Mouse (Mus musculus): Measurements from ENCODE around the gene Prm1. TPM values are rescaled to one million over a fixed set of nuclear protein-coding genes. Genes with fewer than 3 reads are reported as not detected.

Gene Prm1
- total and polyA plus RNA-seq, 3 experiments, result not detected

DNA sequence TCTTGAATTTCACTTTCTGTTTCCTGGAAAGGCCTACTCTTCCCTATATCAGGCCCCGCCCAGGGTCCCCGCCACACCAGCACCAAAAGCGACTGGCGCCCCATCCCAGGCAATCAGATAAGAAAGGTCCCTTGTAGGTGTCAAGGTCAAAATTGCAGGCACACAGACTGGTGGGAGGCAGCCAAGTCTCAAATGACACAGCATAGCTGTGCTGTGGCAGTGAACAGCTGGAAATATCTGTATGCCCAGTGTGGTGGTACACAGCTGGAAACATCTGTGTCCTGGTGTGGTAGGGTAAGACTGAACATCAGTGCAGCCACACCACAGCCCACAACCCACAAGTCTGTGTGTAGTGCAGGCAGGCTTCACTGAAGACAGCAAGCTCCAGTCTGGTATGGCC, 9.2 kb upstream of the Prm1 start:
- in situ Hi-C loops (cut with MboI; ENCODE audit: low pct_ligation_motif_present, low pct_unique_long_range_greater_than_20kb, low sequenced_read_pairs), result no loop called here
- peaks cover 18% of the 10 kb centered on the region for H3K27me3 ChIP-seq (replicated peaks)
- no peak overlapping the region for H3K27ac ChIP-seq (ENCODE audit: insufficient read depth, low read depth)
- dilution Hi-C loops (cut with MboI; ENCODE audit: extremely low pct_ligation_motif_present, extremely low pct_unique_long_range_greater_than_20kb, low sequenced_read_pairs), result no loop called here
- H3K79me2 ChIP-seq (replicated peaks; ENCODE audit: control insufficient read depth, extremely low read depth, insufficient read depth, poor library complexity, severe bottlenecking), result no peaks in the 10 kb centered on the region
- no peak overlapping the region for H3K9ac ChIP-seq (ENCODE audit: insufficient read depth, low read depth)
- DNase-seq (ENCODE audit: extremely low read depth), result no peak
- H3K4me1 ChIP-seq (ENCODE audit: control insufficient read depth in 1 of 2, insufficient read depth in 2 of 2), result peaks cover 26 to 43% of the 10 kb centered on the region in 2 experiments
- no peak overlapping the region for H3K4me2 ChIP-seq (ENCODE audit: insufficient read depth, low read depth, poor library complexity, severe bottlenecking)
- H3K4me3 ChIP-seq (replicated peaks in 1 of 3; ENCODE audit: low read depth in 2 of 3, low read length in 2 of 3, poor library complexity in 1 of 3), result no peak overlapping the region
- H3K36me3 ChIP-seq (replicated peaks in 1 of 2; ENCODE audit: control insufficient read depth in 1 of 2, insufficient read depth in 1 of 2, low read length in 1 of 2), result no peaks in the 10 kb centered on the region
- no peaks in the 10 kb centered on the region for H3K9me3 ChIP-seq (replicated peaks; ENCODE audit: low read length)
- no peak for TF ChIP-seq USF2 (conservative IDR thresholded peaks at IDR 0.05; ENCODE audit: low read depth, low read length)
- TF ChIP-seq MAZ (IDR thresholded peaks at IDR 0.05; ENCODE audit: low read depth, low read length), result no peak
- TF ChIP-seq TCF12 (IDR thresholded peaks at IDR 0.05; ENCODE audit: low read depth, low read length), result no peak
- no peak for TF ChIP-seq MAFK (IDR thresholded peaks at IDR 0.05; ENCODE audit: insufficient replicate concordance, low read length)
- TF ChIP-seq ZMIZ1 (IDR thresholded peaks at IDR 0.05; ENCODE audit: low read depth, low read length), result no peak
- no peak for TF ChIP-seq NRF1 (IDR thresholded peaks at IDR 0.05; ENCODE audit: low read depth, low read length)
- TF ChIP-seq EP300 (IDR thresholded peaks at IDR 0.05; ENCODE audit: low read length), result no peak
- no peak for TF ChIP-seq CTCF (conservative IDR thresholded peaks at IDR 0.05 in 1 of 2, IDR thresholded peaks at IDR 0.05 in 1 of 2; ENCODE audit: low read depth in 2 of 2, low read length in 2 of 2)
- no peak for TF ChIP-seq MXI1 (IDR thresholded peaks at IDR 0.05; ENCODE audit: low read depth, low read length)
- TF ChIP-seq RCOR1 (conservative IDR thresholded peaks at IDR 0.05; ENCODE audit: low read depth, low read length), result no peak
- no peak for TF ChIP-seq JUN (IDR thresholded peaks at IDR 0.05; ENCODE audit: insufficient read depth, low read depth, low read length)
- no peak for TF ChIP-seq KAT2A (IDR thresholded peaks at IDR 0.05; ENCODE audit: insufficient replicate concordance, low read length)
- no peak for TF ChIP-seq USF1 (IDR thresholded peaks at IDR 0.05; ENCODE audit: low read depth, low read length)
- no peak for TF ChIP-seq E2F4 (IDR thresholded peaks at IDR 0.05; ENCODE audit: insufficient replicate concordance, low read depth, low read length)
- TF ChIP-seq PAX5 (IDR thresholded peaks at IDR 0.05; ENCODE audit: low read length), result no peak
- TF ChIP-seq MEF2A (IDR thresholded peaks at IDR 0.05; ENCODE audit: borderline replicate concordance, low read depth, low read length), result no peak
- no peak for TF ChIP-seq SMC3 (IDR thresholded peaks at IDR 0.05; ENCODE audit: low read depth, low read length)

DNA sequence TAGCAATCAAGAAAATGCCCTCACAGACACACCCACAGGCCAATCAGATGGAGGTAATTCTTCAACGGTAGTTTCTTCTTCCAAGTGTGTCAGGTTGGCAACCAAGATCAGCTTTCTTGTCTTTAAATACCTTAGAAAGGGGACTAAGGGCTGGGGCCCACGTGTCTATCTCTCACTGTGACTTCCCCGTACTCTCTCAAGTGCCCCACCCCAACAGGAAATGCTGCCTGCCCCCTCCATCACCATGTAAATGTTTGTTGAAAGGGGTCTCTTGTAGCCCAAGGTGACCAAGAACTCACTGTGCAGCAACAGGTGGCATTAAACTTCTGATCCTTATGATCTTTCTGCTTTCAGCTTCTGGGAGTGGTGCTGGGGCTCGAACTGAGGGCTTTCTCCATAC, 8.1 kb upstream of the Prm1 start:
- H3K36me3 ChIP-seq (replicated peaks in 1 of 2; ENCODE audit: control insufficient read depth in 1 of 2, insufficient read depth in 1 of 2, low read length in 1 of 2), result no peaks in the 10 kb centered on the region
- dilution Hi-C loops (cut with MboI; ENCODE audit: extremely low pct_ligation_motif_present, extremely low pct_unique_long_range_greater_than_20kb, low sequenced_read_pairs) (no loop called here), in situ Hi-C loops (cut with MboI; ENCODE audit: low pct_ligation_motif_present, low pct_unique_long_range_greater_than_20kb, low sequenced_read_pairs) (no loop called here)
- H3K4me3 ChIP-seq (replicated peaks in 1 of 3; ENCODE audit: low read depth in 2 of 3, low read length in 2 of 3, poor library complexity in 1 of 3), result no peak overlapping the region
- peaks cover 25% of the 10 kb centered on the region for H3K27me3 ChIP-seq (replicated peaks)
- H3K4me2 ChIP-seq (ENCODE audit: insufficient read depth, low read depth, poor library complexity, severe bottlenecking), result no peak overlapping the region
- peaks cover 19 to 38% of the 10 kb centered on the region in 2 experiments for H3K4me1 ChIP-seq (ENCODE audit: control insufficient read depth in 1 of 2, insufficient read depth in 2 of 2)
- TF ChIP-seq HCFC1 (IDR thresholded peaks at IDR 0.05; ENCODE audit: low read depth, low read length) (no peak), ZMIZ1 (IDR thresholded peaks at IDR 0.05; ENCODE audit: low read depth, low read length) (no peak), SIN3A (IDR thresholded peaks at IDR 0.05; ENCODE audit: low read length) (no peak), ETS1 (conservative IDR thresholded peaks at IDR 0.05; ENCODE audit: low read depth, low read length) (no peak), RAD21 (IDR thresholded peaks at IDR 0.05; ENCODE audit: low read depth, low read length) (no peak), RCOR1 (conservative IDR thresholded peaks at IDR 0.05; ENCODE audit: low read depth, low read length) (no peak), ZKSCAN1 (IDR thresholded peaks at IDR 0.05; ENCODE audit: borderline replicate concordance, low read depth, low read length) (no peak), MXI1 (IDR thresholded peaks at IDR 0.05; ENCODE audit: low read depth, low read length) (no peak), MAX (IDR thresholded peaks at IDR 0.05; ENCODE audit: low read length) (no peak), CTCF (conservative IDR thresholded peaks at IDR 0.05 in 1 of 2, IDR thresholded peaks at IDR 0.05 in 1 of 2; ENCODE audit: low read depth in 2 of 2, low read length in 2 of 2) (no peak), TBP (conservative IDR thresholded peaks at IDR 0.05; ENCODE audit: low read depth, low read length) (no peak), TCF12 (IDR thresholded peaks at IDR 0.05; ENCODE audit: low read depth, low read length) (no peak), ELF1 (IDR thresholded peaks at IDR 0.05; ENCODE audit: low read depth, low read length) (no peak), UBTF (IDR thresholded peaks at IDR 0.05; ENCODE audit: low read depth, low read length) (no peak), JUND (conservative IDR thresholded peaks at IDR 0.05; ENCODE audit: low read depth, low read length) (no peak), ZC3H11A (IDR thresholded peaks at IDR 0.05; ENCODE audit: low read depth, low read length) (no peak), IRF4 (IDR thresholded peaks at IDR 0.05; ENCODE audit: low read depth, low read length) (no peak), PAX5 (IDR thresholded peaks at IDR 0.05; ENCODE audit: low read length) (no peak), POLR2AphosphoS2 (IDR thresholded peaks at IDR 0.05; ENCODE audit: low read depth, low read length) (no peak)
- H3K27ac ChIP-seq (ENCODE audit: insufficient read depth, low read depth), result no peak overlapping the region
- no peaks in the 10 kb centered on the region for H3K79me2 ChIP-seq (replicated peaks; ENCODE audit: control insufficient read depth, extremely low read depth, insufficient read depth, poor library complexity, severe bottlenecking)
- H3K9ac ChIP-seq (ENCODE audit: insufficient read depth, low read depth), result no peak overlapping the region
- no peaks in the 10 kb centered on the region for H3K9me3 ChIP-seq (replicated peaks; ENCODE audit: low read length)
- DNase-seq (ENCODE audit: extremely low read depth), result no peak
